Comparison of ENCODE assay signal across 12 mouse cellular contexts in the genomic region with DNA sequence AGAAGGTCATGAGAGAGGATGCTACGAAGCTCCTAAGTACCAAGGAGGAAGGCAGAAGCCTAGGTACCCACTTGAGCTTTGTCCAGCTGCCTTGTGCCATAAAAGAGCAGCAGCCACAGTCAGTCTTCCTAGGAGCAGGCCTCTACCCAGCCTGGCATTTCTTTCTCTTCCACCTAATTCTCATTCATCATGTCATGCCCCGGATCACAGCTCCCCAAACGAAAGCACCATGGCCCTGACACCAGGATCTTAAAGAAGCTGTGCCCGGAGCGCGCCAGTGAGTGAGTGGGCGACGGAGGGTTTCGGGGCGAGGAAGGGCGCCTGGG.
A peak's percentile ranks its signal among the peaks of the same experiment; 100 is the strongest.
DNase-seq lines count a peak whose midpoint lies in the region; ATAC-seq and TF ChIP-seq lines count a peak whose summit lies in the region.
"Had no signal": no experiment of that assay in that cellular context is flagged by ENCODE, and none has a peak within 500 bp of the region (broad histone marks: within the 10 kb centered on the region; RNA-seq: fewer than 3 reads in every experiment).

No protein-coding gene starts in this region.

- H3K4me3 ChIP-seq in midbrain, embryonic 13.5 days (replicated peaks), result peak overlapping the region; percentile 5; the same call in 1 of the 2 replicates
- no peak overlapping the region for H3K4me3 ChIP-seq in midbrain, embryonic 11.5 days (ENCODE audit: low read depth, low read length)
- no peak overlapping the region for H3K4me3 ChIP-seq in forebrain, embryonic 12.5 days (replicated peaks)
- H3K4me3 ChIP-seq in hindbrain, postnatal 0 days (ENCODE audit: low read length), result no peak overlapping the region
- H3K4me3 ChIP-seq: heart, embryonic 10.5 days had no signal

- no peaks in the 10 kb centered on the region for H3K36me3 ChIP-seq in midbrain, embryonic 13.5 days
- no peaks in the 10 kb centered on the region for H3K36me3 ChIP-seq in midbrain, embryonic 11.5 days (ENCODE audit: control insufficient read depth, insufficient read depth, low read length)
- no peaks in the 10 kb centered on the region for H3K36me3 ChIP-seq in forebrain, embryonic 12.5 days (replicated peaks)
- H3K36me3 ChIP-seq in hindbrain, postnatal 0 days (ENCODE audit: insufficient read depth, low read length), result no peaks in the 10 kb centered on the region
- H3K36me3 ChIP-seq: heart, embryonic 10.5 days had no signal

- no peaks in the 10 kb centered on the region for H3K27me3 ChIP-seq in midbrain, embryonic 13.5 days
- no peaks in the 10 kb centered on the region for H3K27me3 ChIP-seq in midbrain, embryonic 11.5 days (ENCODE audit: control insufficient read depth, insufficient read depth, low read length)
- 0 out of 2 replicates have a peak, but pooled peaks cover 2% of the 10 kb centered on the region for H3K27me3 ChIP-seq in forebrain, embryonic 12.5 days
- 0 out of 2 replicates have a peak, but pooled peaks cover 3% of the 10 kb centered on the region for H3K27me3 ChIP-seq in hindbrain, postnatal 0 days (ENCODE audit: insufficient read depth, low read length)

- H3K27ac ChIP-seq in midbrain, embryonic 13.5 days, result peak overlapping the region; percentile 74
- no peak overlapping the region for H3K27ac ChIP-seq in midbrain, embryonic 11.5 days (ENCODE audit: low read depth, low read length)
- H3K27ac ChIP-seq in forebrain, embryonic 12.5 days, result peak overlapping the region; percentile 85
- no peak overlapping the region for H3K27ac ChIP-seq in hindbrain, postnatal 0 days
- H3K27ac ChIP-seq: heart, embryonic 10.5 days had no signal

- H3K4me2 ChIP-seq in midbrain, embryonic 13.5 days (replicated peaks), result peak overlapping the region; percentile 38
- no peak overlapping the region for H3K4me2 ChIP-seq in midbrain, embryonic 11.5 days
- peak overlapping the region; percentile 36 for H3K4me2 ChIP-seq in forebrain, embryonic 12.5 days
- H3K4me2 ChIP-seq in hindbrain, postnatal 0 days (ENCODE audit: low read depth, low read length), result peak overlapping the region; percentile 40

- no peaks in the 10 kb centered on the region for H3K9me3 ChIP-seq in midbrain, embryonic 13.5 days
- H3K9me3 ChIP-seq in midbrain, embryonic 11.5 days (ENCODE audit: control insufficient read depth, low read length), result no peaks in the 10 kb centered on the region
- H3K9me3 ChIP-seq in forebrain, embryonic 12.5 days, result no peaks in the 10 kb centered on the region
- no peaks in the 10 kb centered on the region for H3K9me3 ChIP-seq in hindbrain, postnatal 0 days (ENCODE audit: low read length)
- H3K9me3 ChIP-seq: heart, embryonic 10.5 days had no signal

- 0 out of 2 replicates have a peak overlapping the region, but pooled peaks have one; percentile 7 for H3K9ac ChIP-seq in midbrain, embryonic 13.5 days (replicated peaks)
- H3K9ac ChIP-seq in midbrain, embryonic 11.5 days (ENCODE audit: low read length), result no peak overlapping the region
- no peak overlapping the region for H3K9ac ChIP-seq in forebrain, embryonic 12.5 days
- H3K9ac ChIP-seq in hindbrain, postnatal 0 days (replicated peaks; ENCODE audit: low read length), result 0 out of 2 replicates have a peak overlapping the region, but pooled peaks have one; percentile 21

- H3K4me1 ChIP-seq in midbrain, embryonic 13.5 days (replicated peaks), result peaks cover 18% of the 10 kb centered on the region
- no peaks in the 10 kb centered on the region for H3K4me1 ChIP-seq in midbrain, embryonic 11.5 days (ENCODE audit: control insufficient read depth, insufficient read depth, low read length)
- H3K4me1 ChIP-seq in forebrain, embryonic 12.5 days, result peaks cover 9% of the 10 kb centered on the region
- H3K4me1 ChIP-seq in hindbrain, postnatal 0 days (ENCODE audit: insufficient read depth, low read length), result peaks cover 5% of the 10 kb centered on the region; the same call in 1 of the 2 replicates
- H3K4me1 ChIP-seq: heart, embryonic 10.5 days had no signal

- TF ChIP-seq CTCF in hindbrain, postnatal 0 days (IDR thresholded peaks at IDR 0.05; ENCODE audit: low read depth), result no peak

- ATAC-seq in midbrain, embryonic 13.5 days, result no peak; the same call in 1 of the 2 replicates
- no peak for ATAC-seq in midbrain, embryonic 11.5 days (ENCODE audit: low FRiP score)
- peak; percentile 55 for ATAC-seq in forebrain, embryonic 12.5 days (ENCODE audit: low FRiP score)
- ATAC-seq in hindbrain, postnatal 0 days, result no peak

- DNase-seq in midbrain, embryonic 11.5 days (ENCODE audit: low spot score, missing footprints), result no peak
- no peak for DNase-seq in hindbrain, postnatal 0 days (ENCODE audit: low spot score)
- DNase-seq in c-Kit-positive CD71-positive TER-119-positive erythroid progenitor cells, embryonic 14.5 days (ENCODE audit: low spot score), result no peak
- DNase-seq in lung, postnatal 4 days, result no peak
- DNase-seq in left cerebral cortex, adult 18-20 months (ENCODE audit: low spot score in 2 of 2), result no peak
- DNase-seq: adrenal gland, adult 8-10 months; cerebellum, adult 8-10 months; kidney, adult 2 months; left cerebral cortex, postnatal 4 days had no signal

- 64% methylated on average over 11 of the region's 11 CpGs for WGBS in midbrain, embryonic 13.5 days
- 81% methylated on average over 11 of the region's 11 CpGs for WGBS in midbrain, embryonic 11.5 days
- 39% methylated on average over 11 of the region's 11 CpGs for WGBS in forebrain, embryonic 12.5 days
- WGBS in hindbrain, postnatal 0 days, result 28% methylated on average over 11 of the region's 11 CpGs

Comparison
In these comparisons a context has a peak if more than half of its experiments do, and no peak if none do; other contexts are left out.
1. H3K27ac ChIP-seq: peak in midbrain, embryonic 13.5 days (single experiment) and forebrain, embryonic 12.5 days (single experiment); none in midbrain, embryonic 11.5 days (single experiment) and hindbrain, postnatal 0 days (single experiment).
2. H3K9ac ChIP-seq: peak in midbrain, embryonic 13.5 days (single experiment) and hindbrain, postnatal 0 days (single experiment); none in midbrain, embryonic 11.5 days (single experiment) and forebrain, embryonic 12.5 days (single experiment).